Mouse (Mus musculus) thymus, postnatal 4 days (tissue): ENCODE results near the gene Tgfbr2.

Source experiments
- DNase-seq: peaks from one replicate; pipeline ENCODE4 v3.0.0; 2021

The Tgfbr2 gene

GRCm38 (mm10) chr9:116150725-116151396 lies 24.3 kb downstream of the Tgfbr2 start:
- no peak for DNase-seq

- DNase-seq: no peak
Measured at GRCm38 (mm10) chr9:116148809-116149208, 26.4 kb downstream of the Tgfbr2 start.

GRCm38 (mm10) chr9:116146235-116146634 lies 28.9 kb downstream of the Tgfbr2 start:
- DNase-seq: no peak

GRCm38 (mm10) chr9:116145231-116145641 lies 29.9 kb downstream of the Tgfbr2 start:
- DNase-seq: peak; percentile 53

- DNase-seq: no peak
Measured at GRCm38 (mm10) chr9:116140422-116140821, 34.7 kb downstream of the Tgfbr2 start.

GRCm38 (mm10) chr9:116139549-116139948 lies 35.6 kb downstream of the Tgfbr2 start:
- DNase-seq: no peak

GRCm38 (mm10) chr9:116138595-116139134 lies 36.5 kb downstream of the Tgfbr2 start:
- DNase-seq: peak; percentile 62

- DNase-seq: no peak
Measured at GRCm38 (mm10) chr9:116137645-116138044, 37.5 kb downstream of the Tgfbr2 start.

- no peak for DNase-seq
Measured at GRCm38 (mm10) chr9:116136811-116137210, 38.3 kb downstream of the Tgfbr2 start.

- DNase-seq: no peak
Measured at GRCm38 (mm10) chr9:116136146-116136545, 39.0 kb downstream of the Tgfbr2 start.

GRCm38 (mm10) chr9:116134488-116134887 lies 40.7 kb downstream of the Tgfbr2 start:
- DNase-seq: no peak

GRCm38 (mm10) chr9:116133312-116133980 lies 41.7 kb downstream of the Tgfbr2 start:
- DNase-seq: no peak

- no peak for DNase-seq
Measured at GRCm38 (mm10) chr9:116128886-116129285, 46.3 kb downstream of the Tgfbr2 start.

- DNase-seq: no peak
Measured at GRCm38 (mm10) chr9:116128311-116128710, 46.8 kb downstream of the Tgfbr2 start.

- no peak for DNase-seq
Measured at GRCm38 (mm10) chr9:116126494-116126893, 48.7 kb downstream of the Tgfbr2 start.

GRCm38 (mm10) chr9:116122969-116123589 lies 52.1 kb downstream of the Tgfbr2 start:
- DNase-seq: peak; percentile 56

GRCm38 (mm10) chr9:116122544-116122943 lies 52.6 kb downstream of the Tgfbr2 start:
- no peak for DNase-seq

- no peak for DNase-seq
Measured at GRCm38 (mm10) chr9:116121472-116121871, 53.7 kb downstream of the Tgfbr2 start.

GRCm38 (mm10) chr9:116119990-116120389 lies 55.2 kb downstream of the Tgfbr2 start:
- no peak for DNase-seq

GRCm38 (mm10) chr9:116118332-116118872 lies 56.8 kb downstream of the Tgfbr2 start:
- DNase-seq: no peak

GRCm38 (mm10) chr9:116115875-116116274 lies 59.3 kb downstream of the Tgfbr2 start:
- DNase-seq: no peak

GRCm38 (mm10) chr9:116114339-116114738 lies 60.8 kb downstream of the Tgfbr2 start:
- DNase-seq: no peak
